Mouse (Mus musculus) ovary, postnatal 10 days (tissue): ENCODE data around the gene Cacna1g.
A peak's percentile ranks its signal among the peaks of the same experiment; 100 is the strongest.

Experiments
- DNase-seq: peaks from one replicate; pipeline ENCODE4 v3.0.0; 2022; ENCODE audit warnings: low spot score

Cacna1g gene

DNA sequence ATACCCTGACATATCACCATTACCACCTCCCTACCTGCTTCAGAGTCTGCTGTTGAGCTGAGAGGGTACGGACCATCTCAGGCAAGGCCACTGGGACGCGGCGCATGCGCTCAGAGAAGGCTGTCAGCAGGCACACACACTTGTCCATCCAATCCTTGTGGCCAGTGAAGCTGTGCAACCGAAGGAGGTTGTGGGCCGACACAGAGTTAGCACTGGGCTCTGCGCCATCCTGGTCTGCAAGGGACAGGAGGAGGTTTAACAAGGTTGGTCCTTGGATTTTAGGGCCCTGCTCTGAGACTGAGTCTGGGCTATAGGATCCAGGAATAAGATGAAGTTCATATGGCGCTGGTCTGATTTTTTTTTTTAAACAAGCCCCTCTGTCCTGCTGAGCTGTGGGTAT lies 6.4 kb upstream of the Cacna1g start:
- DNase-seq, result no peak

DNA sequence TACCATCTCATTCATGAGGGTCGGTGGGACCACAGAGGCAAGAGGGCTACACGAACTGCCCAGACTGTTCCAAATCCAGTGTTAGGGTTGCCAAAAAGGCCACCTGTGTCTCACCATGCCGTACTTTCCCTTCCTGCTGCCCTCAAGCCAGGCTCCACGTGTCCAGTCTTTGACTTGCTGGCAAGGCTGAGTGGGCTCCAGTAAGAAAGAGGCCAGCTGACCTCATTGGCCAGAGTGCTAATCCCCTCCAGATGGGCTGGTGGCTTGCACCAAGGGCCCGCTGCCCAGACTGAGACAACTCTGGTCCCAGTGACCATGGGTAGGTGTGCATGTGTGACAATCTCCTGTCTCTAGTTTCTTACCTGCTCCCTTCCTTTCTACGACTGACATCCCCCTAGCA lies 3.7 kb upstream of the Cacna1g start:
- no peak for DNase-seq

DNA sequence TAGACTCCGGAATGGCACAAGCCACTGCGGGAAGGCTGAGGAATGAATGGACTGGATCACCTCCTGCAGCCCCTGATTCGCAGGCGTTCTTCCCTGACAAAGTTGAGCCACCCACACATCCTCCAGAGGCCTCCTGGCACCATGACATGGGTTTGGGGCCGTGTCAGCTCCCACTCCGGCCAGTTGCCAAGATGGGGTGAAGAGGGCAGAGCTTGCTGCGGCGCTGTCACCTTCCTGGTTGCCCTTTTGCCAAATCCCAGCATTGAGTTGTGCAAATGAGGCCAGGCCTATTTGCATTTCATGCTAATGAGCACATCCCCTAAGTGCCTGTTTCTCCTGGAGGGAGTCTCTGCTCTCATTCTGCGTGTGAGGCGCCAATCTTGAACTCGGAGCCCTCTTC lies 1.7 kb upstream of the Cacna1g start:
- DNase-seq, result no peak

DNA sequence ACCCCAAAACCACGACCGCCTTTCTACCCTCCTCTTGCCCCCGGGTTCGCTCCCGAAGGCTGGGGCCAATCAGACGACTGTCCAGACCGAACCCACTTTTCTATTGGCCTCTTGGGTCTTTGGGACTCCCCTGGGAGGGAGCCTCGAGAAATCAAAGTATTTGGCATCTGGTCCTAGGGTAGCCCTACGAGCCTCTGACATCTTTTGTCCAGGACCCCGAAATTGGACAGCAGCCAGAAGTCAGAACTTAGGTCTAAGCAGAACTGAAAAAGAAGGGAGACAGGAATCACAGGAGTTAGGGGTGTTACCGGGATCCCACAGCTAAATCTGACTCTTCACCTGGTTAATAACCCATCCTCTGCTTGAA lies 529 bp upstream of the Cacna1g start:
- DNase-seq, result no peak

DNA sequence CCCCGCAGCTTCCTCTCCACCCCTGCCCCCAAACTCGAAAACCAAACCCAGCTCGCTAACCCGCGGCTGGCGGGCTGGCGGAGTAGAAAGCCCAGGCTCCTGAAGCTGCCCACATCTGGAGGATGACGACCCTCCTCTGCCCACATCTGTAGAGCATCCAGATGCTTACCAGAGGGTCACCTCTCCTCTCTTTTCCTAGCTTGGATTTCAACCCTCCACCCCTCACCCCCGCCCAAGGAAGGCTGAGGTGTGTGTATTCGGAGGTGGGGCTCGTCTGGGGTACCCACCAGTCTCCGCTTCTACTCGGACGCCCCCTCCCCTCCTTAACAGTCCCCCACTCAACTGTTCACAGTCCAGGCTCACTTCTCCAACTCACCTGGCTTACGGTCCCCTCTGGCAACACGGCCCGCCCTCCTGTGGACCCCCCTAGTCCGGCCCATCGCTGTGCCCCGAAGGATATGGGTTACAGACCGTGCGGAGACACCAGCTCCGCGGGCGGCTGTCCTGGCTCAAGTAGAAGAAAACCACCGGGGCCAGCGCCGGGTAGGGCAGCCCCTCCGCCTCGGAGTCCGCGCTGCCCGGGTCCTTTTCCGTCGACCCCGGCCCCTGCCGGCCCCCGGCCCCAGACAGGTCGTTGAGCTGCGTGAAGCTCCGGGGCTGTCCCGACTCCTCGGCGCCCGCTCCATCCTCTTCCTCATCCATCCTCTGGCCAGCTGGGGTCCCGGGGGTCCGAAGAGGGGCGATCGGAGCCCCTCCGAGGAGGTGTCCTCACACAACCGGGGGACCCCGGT lies 887 bp downstream of the Cacna1g start:
- DNase-seq, result peak; percentile 17

DNA sequence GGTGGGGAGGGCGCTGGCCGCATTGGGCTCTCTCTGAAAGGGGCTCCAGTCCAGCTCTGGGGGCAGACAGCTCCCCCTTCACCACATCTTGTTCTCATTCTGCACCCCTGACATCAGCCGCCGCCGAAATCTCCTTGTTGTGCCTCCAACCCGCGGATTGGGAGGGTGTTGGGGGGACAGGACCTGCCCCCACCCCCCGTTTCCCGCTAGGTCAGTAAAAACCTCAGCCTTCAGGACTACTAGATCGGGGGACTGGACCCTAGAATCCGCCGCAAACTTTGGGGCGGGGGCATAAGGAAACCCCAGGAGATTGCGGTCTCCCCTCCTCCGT lies 1.4 kb downstream of the Cacna1g start:
- no peak for DNase-seq

DNA sequence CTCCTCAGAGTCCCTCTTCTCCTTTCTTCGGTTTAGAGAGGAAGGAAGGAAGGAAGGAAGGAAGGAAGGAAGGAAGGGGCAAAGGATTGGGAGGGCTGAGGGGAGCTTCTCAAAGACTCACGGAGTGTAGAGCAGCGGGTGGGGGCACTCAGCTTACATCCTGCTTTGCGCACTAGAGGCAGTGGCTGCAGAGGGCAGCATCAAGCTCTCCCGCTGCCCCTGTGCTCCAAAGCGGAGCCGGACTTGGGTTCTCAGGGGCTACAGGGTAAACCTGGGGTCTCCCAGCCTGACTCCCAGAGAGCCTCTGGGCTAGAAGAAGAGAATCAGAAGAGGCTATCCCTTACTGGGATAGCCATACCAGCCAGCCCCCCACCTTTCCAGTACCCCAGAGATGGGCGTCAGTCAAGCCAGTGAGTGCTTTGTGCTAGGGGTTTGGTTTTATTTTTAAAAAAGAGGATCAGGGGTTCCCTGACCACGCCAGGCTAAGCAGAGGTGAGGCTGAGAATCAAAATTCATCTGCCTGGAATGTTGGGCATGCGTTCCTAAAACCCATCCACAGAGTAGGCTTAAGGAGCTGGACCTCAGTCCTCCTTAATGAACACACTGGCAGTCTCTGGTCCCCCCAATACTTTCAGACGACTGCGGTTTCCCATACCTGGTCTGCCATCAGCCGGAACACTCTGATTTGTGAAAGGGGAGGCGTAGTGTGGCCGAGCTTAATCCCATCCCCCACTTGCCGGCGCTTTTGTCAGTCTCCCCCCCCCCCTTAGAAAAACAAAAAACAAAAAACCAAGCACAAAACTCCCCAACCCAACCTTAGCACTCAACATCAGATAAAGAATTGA lies 2.0 kb downstream of the Cacna1g start:
- no peak for DNase-seq

DNA sequence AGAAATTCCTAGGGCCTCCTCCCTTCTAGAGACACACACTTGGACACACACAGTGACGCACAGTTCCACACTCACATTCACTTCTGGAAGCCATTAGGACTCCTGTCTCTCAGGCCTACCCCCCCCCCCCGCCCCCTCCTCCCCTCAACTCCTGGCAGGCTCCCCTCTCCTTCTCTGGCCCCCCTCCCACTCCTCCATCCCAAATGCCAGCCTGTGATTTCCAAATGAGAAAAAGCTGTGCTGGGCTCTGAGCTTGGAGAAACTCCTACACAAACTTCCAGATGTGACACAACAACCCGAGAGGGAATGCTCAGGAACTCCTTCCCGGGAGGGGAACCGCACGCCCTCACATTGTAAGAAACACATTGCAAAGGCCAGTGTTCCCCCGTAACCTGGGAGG lies 3.6 kb downstream of the Cacna1g start:
- DNase-seq, result no peak

DNA sequence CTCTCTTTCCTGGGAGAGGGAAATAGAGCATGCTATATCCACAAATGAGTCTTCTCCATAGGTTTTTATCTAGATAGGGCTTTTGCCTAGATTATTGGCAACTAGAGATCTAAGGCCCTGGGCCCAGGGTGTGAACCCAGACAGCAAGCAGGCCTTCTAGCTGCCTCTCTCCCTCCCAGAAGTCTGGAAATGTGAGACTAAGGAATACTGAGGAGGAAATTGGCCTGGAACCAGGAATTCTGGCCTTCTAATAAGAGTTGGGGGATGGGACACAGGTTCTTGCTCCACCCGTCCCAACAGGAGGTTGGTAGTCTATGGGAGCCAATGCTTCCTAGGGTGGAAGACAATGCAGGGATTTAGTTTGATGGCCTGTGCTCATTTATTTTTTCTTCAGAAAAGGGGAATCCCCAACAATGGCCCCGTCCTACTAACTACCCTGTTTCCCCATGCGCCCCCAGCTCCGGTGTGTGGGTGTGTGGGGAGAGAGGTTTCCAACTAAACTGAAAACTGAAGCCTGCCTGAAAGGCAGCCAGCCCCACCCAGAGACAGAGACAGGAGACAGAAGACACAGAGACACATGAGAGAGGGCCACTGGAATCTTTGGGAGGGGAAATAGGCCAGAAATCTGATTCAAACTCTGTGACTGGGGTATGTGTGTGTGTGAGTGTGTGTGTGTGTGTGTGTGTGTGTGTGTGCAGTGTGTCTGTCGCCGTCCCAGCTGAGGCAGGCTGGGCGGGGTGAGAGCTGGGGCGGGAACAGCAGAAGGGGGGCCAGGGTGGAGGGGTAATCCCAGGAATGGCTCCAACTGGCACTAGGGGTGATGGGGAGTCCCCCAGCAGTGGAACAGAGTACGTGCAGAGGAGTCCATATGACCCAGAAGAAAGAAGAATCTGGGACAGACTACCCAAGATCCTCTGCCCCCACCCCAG lies 4.6 kb downstream of the Cacna1g start:
- DNase-seq, result no peak

DNA sequence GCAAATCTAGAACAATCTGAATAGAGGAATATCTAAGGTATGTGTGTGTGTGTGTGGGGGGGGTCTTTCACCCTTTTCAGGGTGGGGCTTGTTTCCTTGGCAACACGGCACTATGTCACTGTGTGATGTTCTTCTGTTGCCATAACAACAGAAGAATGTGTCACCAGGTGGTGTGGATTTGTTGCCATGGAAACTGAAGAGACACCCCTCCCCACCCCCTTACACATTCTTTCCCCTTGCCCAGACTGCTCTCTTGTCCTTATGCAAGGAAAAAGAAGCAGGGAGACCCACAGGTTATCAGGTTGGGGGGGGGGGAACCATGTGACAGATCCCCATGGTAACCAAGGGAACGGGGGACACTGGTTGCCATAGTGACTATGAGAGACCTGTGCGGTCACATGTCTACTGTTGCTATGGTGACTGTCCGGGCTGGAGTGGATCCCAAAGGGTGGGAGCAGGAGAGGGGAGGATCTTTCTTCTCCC lies 5.4 kb downstream of the Cacna1g start:
- DNase-seq, result no peak

DNA sequence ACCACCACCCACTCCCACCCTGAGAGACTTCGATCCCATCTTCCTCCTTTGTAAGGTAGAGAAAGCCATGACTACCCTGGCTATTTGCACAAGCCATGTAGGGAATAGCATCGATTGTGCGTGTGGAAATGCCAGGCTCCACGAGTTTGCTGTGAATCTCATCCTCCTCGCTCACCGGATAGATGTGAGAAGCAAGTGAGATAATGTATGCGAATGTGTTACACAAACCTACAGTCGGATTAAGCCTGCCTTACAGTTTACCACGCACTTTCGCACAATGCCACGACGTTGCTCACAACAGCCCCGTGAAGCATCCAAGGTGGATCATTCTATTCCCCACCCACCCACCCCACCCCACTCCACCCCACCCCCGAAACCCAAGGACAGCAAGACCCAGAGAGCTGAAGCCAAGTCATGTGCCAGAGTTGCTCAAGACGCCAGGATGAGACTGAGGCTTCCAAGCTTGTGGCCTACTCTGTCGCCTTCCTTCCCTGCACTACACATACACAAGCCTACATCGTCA lies 7.6 kb downstream of the Cacna1g start:
- DNase-seq, result no peak

DNA sequence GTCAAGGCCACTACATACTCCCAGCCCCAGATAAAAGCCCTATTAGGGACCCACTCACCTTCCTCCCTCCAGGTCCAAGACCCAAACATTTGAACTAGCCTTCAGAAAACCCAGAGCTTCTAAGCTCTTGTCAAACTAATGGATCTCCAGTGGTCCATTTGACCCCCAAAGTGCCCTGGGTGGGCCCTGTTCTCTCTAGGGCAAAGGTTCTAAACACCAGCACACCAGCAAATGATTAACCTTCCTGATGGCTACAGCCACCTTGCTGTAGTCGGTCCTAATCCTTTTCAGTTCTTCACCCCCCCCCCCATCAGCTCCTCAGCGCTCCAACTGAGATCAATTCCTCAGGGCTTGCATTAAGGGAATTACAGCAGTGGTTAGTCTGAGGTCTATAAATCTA lies 9.8 kb downstream of the Cacna1g start:
- DNase-seq, result no peak

DNA sequence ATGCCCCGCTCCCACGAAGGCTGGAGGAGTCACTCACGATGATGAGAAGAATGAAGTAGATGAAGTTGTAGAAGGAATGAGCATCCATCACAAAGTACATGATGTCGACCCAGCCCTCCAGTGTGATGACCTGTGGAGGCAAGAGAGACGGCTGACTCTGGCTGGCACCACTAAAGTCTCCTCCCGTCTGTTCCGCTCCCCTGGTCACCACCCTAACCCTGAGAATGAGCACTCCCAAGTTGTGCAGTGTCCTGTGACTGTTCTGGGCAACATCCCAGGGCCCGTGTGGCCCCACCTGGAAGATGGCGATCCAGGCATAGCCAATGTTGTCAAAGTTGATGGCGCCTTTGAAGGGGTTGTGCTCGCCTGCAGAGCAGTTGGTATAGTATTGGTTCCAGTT lies 12.1 kb downstream of the Cacna1g start:
- DNase-seq, result no peak

DNA sequence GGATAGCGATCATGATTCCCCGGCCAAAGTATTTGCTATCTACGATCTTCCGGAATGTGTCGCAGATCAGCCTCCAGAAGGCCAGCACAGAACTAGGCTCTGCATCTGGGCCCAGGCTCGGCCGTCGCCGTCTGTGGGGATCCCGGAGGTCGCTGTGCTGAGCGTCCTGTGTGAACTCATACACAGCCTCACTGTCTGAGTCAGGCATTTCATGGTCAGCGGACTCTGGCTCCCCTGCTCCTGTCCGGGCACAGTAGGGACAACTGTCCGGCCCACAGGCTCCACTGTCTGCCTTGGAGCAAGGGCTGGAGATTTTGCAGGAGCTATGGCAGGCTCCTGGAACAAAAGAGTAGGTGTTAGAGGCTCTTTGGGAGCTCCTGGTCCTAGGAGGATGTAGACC lies 17.0 kb downstream of the Cacna1g start:
- DNase-seq, result no peak

DNA sequence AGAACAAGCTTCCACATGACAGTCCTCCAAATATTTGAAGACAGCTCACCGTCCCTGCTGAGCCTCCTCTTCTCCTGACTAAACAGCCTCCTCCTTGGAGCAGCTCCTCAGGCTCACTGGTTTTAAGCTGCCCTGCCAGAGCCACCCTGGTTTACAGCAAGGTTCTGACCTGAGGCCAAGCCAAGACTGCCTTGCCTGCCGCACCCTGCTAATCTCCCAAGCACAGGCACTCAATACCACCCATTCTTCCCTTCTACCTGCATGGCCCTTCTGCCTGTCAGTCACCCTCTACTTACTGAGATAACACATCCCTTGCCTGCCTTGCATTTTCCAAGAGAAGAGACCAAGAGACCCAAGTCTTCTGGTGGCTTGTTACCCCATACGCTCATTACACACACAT lies 17.7 kb downstream of the Cacna1g start:
- DNase-seq, result no peak

DNA sequence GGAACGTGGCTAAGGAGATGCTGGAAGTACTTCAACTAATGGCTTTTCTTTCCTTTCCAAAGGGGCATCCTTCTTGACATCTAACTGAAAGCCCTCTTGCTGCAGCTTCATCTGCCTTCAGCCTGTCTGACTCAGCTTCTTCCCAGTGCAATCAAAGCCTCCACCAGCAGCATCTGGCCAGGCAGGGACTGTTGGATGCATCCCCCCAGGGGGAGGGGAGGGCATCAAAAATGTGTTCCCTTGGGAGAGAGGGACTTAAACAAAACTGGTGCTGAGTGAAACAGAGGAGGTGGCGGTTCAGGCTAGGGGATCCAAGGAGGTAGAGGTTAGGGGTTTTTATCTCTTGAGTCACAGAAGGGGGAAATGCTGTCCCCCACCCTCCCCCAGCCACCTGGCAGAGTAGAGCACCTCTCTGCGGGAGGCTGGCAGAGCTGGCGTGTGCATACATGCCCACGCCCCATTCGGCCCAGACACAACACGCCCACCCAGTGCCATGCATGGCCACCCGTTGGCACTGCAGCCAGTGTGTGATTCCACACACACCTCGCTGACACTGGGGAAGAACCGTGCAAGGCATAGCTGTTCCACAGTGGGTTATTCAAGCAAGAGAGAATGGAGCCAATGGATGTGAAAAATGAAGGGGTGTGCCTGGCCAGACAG lies 18.7 kb downstream of the Cacna1g start:
- DNase-seq, result no peak

DNA sequence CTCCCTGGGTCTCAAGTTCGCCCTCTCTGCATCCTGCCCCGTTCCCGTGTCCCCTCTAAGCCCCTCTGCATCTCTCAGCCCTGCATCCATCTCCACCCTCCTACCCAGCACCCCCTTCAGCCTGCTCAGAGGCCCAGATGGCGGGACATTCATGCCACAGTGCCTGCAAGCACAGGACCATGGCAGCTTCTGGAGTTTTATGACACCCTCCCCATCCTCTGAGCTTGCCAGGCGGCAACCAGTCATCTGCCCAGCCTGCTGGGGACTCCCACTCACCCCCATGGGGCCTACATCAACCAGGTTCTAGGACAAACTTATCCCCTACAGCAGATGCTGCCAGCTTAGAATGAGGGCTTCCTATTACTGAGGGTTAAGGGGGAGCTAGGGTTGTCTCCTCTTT lies 19.2 kb downstream of the Cacna1g start:
- no peak for DNase-seq

DNA sequence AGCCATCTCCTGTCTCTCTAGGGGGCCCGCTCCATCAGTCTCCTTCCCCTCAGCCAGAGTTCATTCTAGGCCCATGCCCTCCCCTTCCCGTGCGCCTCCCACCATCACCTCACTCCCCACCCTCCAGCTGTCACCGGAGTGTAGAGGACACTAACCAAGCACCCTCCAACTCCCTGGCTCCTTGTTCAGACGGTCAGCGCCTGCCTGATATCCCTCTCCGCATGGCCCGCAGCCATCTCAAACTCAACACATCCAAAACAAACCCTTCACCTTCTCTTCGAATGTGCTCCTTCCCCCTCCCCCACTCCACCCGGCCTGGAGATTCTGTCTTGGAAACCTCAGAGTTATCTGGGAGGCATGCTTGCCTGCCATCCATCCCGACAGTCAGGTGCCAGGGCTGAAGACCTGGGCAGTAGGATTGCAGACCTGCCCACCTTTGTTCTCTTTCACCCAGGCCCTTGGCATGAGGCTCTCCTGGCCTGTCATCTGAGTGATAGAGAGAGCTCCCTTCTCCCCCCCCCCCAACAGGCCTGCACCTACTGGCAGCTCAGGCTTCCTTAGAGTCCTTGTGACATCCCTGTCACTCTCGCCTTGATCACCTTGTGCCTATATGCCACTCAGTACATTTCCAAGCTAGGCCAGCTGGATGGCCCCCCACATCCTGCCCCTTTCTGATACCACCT lies 22.8 kb downstream of the Cacna1g start:
- DNase-seq, result no peak

DNA sequence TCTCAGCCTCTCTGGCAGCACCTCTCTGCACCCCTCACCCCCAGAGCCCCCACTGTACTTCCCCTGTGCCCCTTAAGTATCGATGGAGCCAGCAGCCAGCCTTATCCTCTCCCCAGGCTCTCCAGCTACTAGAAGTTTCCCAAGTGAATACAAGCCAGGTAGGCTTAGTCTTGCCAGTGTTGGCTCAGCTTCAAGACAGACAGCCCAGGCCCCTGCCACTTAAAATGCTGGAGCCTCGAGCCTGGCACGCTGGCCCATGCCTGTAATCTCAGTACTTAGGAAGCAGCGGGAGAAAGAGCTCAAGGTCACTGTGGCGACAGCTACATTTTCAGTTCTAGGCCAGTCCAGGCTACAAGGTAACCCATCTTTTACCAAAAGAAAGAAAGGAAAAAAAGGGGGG lies 24.1 kb downstream of the Cacna1g start:
- no peak for DNase-seq

DNA sequence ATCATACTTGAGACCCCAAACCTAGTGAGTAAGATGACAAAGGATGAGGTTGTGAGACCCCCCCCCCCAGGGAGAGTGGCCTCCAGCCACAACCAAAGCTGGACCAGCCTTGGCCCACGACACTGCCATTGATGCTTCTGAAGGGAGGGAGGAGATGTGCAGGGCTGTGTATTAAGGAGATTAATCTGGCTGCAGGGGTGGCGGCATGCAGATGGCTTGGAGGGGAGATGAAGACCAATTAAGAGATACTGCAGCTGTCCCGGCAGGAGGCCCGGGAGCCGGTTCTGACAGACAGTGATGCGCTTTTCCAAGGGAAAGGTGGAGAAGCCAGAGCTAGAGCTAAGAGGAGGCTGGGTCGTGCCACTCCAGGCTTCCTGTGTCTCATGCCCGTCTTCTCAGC lies 24.8 kb downstream of the Cacna1g start:
- no peak for DNase-seq

DNA sequence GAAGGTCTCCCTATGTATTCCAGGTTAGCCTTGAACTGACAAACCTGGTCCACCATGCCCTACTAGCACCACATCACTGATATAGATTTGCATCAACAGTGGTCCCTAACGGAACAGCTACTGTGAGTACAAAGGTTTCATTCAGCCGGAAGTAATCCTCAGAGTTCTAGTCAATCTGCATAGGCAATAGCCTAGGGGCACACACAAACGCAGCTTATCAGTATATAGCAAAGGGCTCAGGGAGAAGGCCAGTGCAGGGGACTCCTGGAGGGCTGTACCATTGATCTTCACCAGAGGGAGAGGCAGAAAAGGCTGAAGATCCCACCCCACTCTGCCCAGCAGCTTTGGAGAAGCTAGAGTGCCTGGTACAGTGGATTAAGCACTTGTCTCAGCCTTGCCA lies 27.0 kb downstream of the Cacna1g start:
- DNase-seq, result no peak
